Mouse (Mus musculus) megakaryocyte, embryonic 14.5 days (primary cell): Measurements from ENCODE around the gene Txlng. TPM values are rescaled to one million over a fixed set of nuclear protein-coding genes. Genes with fewer than 3 reads are reported as not detected.
"Not testable (repeated sequence)": the region's sequence is repeated elsewhere in the genome, so short reads cannot be mapped to it uniquely, and the experiment has no call there.

Source experiments
- H3K27me3 ChIP-seq: replicated peaks from 2 replicates; pipeline ENCODE3; 2012; ENCODE audit warnings: inconsistent platforms
- H3K36me3 ChIP-seq: replicated peaks from 2 replicates; pipeline ENCODE3; 2012; ENCODE audit warnings: low read length, inconsistent platforms, mixed read lengths
- H3K4me1 ChIP-seq: 2 replicates; pipeline ENCODE4 v1.6.1; 2012; ENCODE audit warnings: inconsistent platforms
- H3K4me3 ChIP-seq: replicated peaks from 2 replicates; pipeline ENCODE3; 2012; ENCODE audit warnings: moderate library complexity, mild to moderate bottlenecking, inconsistent platforms
- H3K9me3 ChIP-seq: 2 replicates; pipeline ENCODE4 v1.6.1; 2012; ENCODE audit warnings: inconsistent platforms
- FLI1 ChIP-seq: IDR thresholded peaks from 2 replicates; pipeline ENCODE4 v1.6.1; 2012; ENCODE audit warnings: low read length, inconsistent platforms, mixed read lengths
- GATA1 ChIP-seq: IDR thresholded peaks from 3 replicates; pipeline ENCODE4 v1.6.1; 2012; ENCODE audit warnings: mixed read lengths, low read length, inconsistent platforms, borderline replicate concordance
- polyA plus RNA-seq: library from polyadenylated mRNA; stranded (reverse); fragments of >175 nt; gene quantifications from 2 replicates; pipeline ENCODE4 v1.2.3, GENCODE M21; 2012; ENCODE audit warnings: low replicate concordance; ENCODE audit not compliant: insufficient read depth

The Txlng gene
- polyA plus RNA-seq, 1 experiment, result 1.6 TPM

DNA sequence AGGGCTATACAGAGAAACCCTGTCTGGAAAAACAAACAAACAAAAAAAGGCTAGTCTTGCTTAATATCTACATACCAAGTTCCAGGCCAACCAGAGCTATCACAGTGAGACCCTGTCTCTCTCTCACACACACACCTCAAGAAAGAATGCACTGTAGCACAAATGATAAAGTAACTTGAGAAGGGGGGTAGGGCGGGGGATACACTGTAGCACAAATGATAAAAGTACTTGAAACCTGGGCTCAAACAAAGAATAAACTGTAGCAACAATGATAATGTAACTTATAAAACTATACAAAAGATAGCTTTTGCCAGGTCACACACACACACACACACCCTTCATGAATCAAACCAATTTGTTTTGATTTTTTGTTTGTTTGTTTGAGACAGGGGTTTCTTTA lies 2.3 kb upstream of the Txlng start:
- H3K4me3 ChIP-seq, result no peak overlapping the region
- H3K27me3 ChIP-seq, result peaks cover 4% of the 10 kb centered on the region
- H3K36me3 ChIP-seq, result no peaks in the 10 kb centered on the region
- no peak for TF ChIP-seq GATA1
- TF ChIP-seq FLI1, result no peak
- no peaks in the 10 kb centered on the region for H3K9me3 ChIP-seq
- H3K4me1 ChIP-seq, result peaks cover 5% of the 10 kb centered on the region; the same call in 1 of the 2 replicates

- Histone ChIP-seq H3K9me3 (no peaks in the 10 kb centered on the region), H3K4me3 (no peak overlapping the region), H3K27me3 (peaks cover 4% of the 10 kb centered on the region), H3K36me3 (no peaks in the 10 kb centered on the region), H3K4me1 (peaks cover 5% of the 10 kb centered on the region; the same call in 1 of the 2 replicates)
- TF ChIP-seq FLI1 (no peak), GATA1 (no peak)
These were observed 1.8 kb upstream of the Txlng start for GRCm38 (mm10) chrX:162831036-162831435.

DNA sequence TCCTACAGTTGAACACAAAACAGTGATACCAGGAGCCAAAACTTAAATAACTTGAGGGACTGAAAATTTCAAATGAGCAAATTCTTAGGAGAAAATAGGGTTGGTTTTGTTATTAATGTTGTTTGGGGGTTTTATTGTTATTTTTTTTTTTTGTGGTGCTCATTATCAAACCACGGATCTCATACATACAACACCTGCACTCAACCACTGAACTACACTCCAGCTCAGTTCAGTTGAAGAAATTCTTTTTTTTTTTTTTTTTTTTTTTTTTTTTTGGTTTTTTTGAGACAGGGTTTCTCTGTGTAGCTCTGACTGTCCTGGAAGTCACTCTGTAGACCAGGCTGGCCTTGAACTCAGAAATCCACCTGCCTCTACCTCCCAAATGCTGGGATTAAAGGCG lies 1.1 kb upstream of the Txlng start:
- not testable (repeated sequence) for H3K4me1 ChIP-seq, H3K9me3 ChIP-seq, H3K36me3 ChIP-seq, H3K27me3 ChIP-seq, H3K4me3 ChIP-seq

- TF ChIP-seq GATA1 (no peak), FLI1 (no peak)
- Histone ChIP-seq H3K4me1 (peaks cover 5% of the 10 kb centered on the region; the same call in 1 of the 2 replicates), H3K4me3 (peak overlapping the region; percentile 97), H3K36me3 (peaks cover 4% of the 10 kb centered on the region), H3K27me3 (peaks cover 4% of the 10 kb centered on the region), H3K9me3 (no peaks in the 10 kb centered on the region)
These were observed 487 bp upstream of the Txlng start for GRCm38 (mm10) chrX:162829741-162830140.

DNA sequence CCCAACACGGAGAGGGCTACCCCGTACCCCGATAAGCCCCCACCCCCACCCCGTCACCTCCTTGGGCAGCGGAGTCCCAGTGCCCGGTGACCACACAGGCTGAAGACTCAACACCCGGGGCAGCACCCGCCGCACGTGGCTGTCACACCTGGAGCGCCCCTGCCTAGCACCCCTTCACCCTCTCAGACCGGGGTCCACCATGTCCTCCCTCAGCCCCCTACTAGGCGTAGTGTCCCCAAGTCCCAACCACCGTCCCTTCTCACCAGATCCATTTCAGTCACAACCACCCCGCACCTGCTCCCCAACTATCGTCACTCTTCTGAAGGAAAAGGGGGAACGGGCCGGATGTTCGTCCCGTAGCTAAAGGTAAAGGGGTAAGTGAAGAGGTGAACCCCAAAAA lies 471 bp downstream of the Txlng start:
- Histone ChIP-seq H3K4me1 (peaks cover 5% of the 10 kb centered on the region; the same call in 1 of the 2 replicates), H3K9me3 (no peaks in the 10 kb centered on the region), H3K36me3 (peaks cover 5% of the 10 kb centered on the region), H3K27me3 (peaks cover 4% of the 10 kb centered on the region), H3K4me3 (peak overlapping the region; percentile 97)
- no peak for TF ChIP-seq GATA1
- no peak for TF ChIP-seq FLI1

- Histone ChIP-seq H3K4me3 (peak overlapping the region; percentile 97), H3K9me3 (no peaks in the 10 kb centered on the region)
- TF ChIP-seq FLI1 (no peak), GATA1 (no peak)
These were observed 1.2 kb downstream of the Txlng start for GRCm38 (mm10) chrX:162828016-162828415.

GRCm38 (mm10) chrX:162800371-162800770 lies 28.9 kb downstream of the Txlng start:
- H3K36me3 ChIP-seq, result peaks cover 49% of the 10 kb centered on the region
- H3K27me3 ChIP-seq, result no peaks in the 10 kb centered on the region
- no peak for TF ChIP-seq GATA1
- no peak for TF ChIP-seq FLI1
- H3K9me3 ChIP-seq, result no peaks in the 10 kb centered on the region
- H3K4me3 ChIP-seq, result no peak overlapping the region
- no peaks in the 10 kb centered on the region for H3K4me1 ChIP-seq

More at GRCm38 (mm10) chrX:162828016-162828415, 1.2 kb downstream of the Txlng start:
- Histone ChIP-seq H3K36me3 (peaks cover 7% of the 10 kb centered on the region), H3K4me1 (peaks cover 5% of the 10 kb centered on the region; the same call in 1 of the 2 replicates), H3K27me3 (peaks cover 4% of the 10 kb centered on the region)

GRCm38 (mm10) chrX:162791392-162791791 lies 37.9 kb downstream of the Txlng start:
- not testable (repeated sequence) for H3K27me3 ChIP-seq, H3K4me3 ChIP-seq, H3K4me1 ChIP-seq, H3K9me3 ChIP-seq
- peaks cover 62% of the 10 kb centered on the region for H3K36me3 ChIP-seq

- H3K36me3 ChIP-seq, result peaks cover 90% of the 10 kb centered on the region
- no peaks in the 10 kb centered on the region for H3K9me3 ChIP-seq
- H3K27me3 ChIP-seq, result peaks cover 4% of the 10 kb centered on the region
- no peak overlapping the region for H3K4me3 ChIP-seq
- no peak for TF ChIP-seq GATA1
- TF ChIP-seq FLI1, result no peak
- no peaks in the 10 kb centered on the region for H3K4me1 ChIP-seq
These were observed 40.9 kb downstream of the Txlng start for GRCm38 (mm10) chrX:162788372-162788771.

DNA sequence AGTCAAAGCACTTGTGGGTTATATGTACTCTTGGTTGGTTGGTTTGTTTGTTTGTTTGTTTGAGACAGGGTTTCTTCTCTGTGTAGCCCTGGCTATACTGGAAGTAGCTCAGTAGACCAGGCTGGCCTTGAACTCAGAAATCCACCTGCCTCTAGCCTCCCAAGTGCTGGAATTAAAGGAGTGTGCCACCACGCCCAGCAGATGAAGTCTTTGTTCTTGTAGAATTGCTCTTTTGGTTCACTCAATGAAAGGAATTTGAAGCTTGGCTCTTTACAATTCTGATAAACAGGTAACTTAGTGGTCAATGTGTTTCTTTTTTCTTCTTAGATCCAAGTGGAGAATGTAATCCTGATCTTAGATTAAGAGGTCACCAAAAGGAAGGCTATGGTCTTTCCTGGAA lies 58.5 kb downstream of the Txlng start:
- TF ChIP-seq GATA1 (no peak), FLI1 (no peak)
- Histone ChIP-seq H3K36me3 (peaks cover 58% of the 10 kb centered on the region), H3K9me3 (no peaks in the 10 kb centered on the region), H3K4me3 (no peak overlapping the region), H3K27me3 (no peaks in the 10 kb centered on the region), H3K4me1 (no peaks in the 10 kb centered on the region)
